ENCODE assay signal across 10 mouse cellular contexts in genomic region chr1:180300997-180301396, GRCm38 (mm10).
"Had no signal": no experiment of that assay in that cellular context is flagged by ENCODE, and none has a peak within 500 bp of the region (broad histone marks: within the 10 kb centered on the region; RNA-seq: fewer than 3 reads in every experiment).

No protein-coding gene starts in this region.

- DNase-seq: kidney, adult 2 months; kidney, postnatal 14 days; lung, embryonic 14.5 days; right cerebral cortex, postnatal 14 days had no signal

- H3K9me3 ChIP-seq: kidney, embryonic 15.5 days; limb, embryonic 15.5 days; liver, embryonic 12.5 days; midbrain, embryonic 10.5 days; neural tube, embryonic 13.5 days had no signal

- H3K4me3 ChIP-seq: kidney, embryonic 15.5 days; limb, embryonic 15.5 days; liver, embryonic 12.5 days; midbrain, embryonic 10.5 days; neural tube, embryonic 13.5 days had no signal

- ATAC-seq: liver, embryonic 12.5 days; midbrain, embryonic 16.5 days had no signal

- H3K36me3 ChIP-seq: kidney, embryonic 15.5 days; limb, embryonic 15.5 days; liver, embryonic 12.5 days; midbrain, embryonic 10.5 days; neural tube, embryonic 13.5 days had no signal

- H3K4me2 ChIP-seq: kidney, embryonic 15.5 days; limb, embryonic 15.5 days; liver, embryonic 12.5 days; lung, embryonic 14.5 days; neural tube, embryonic 13.5 days had no signal

- H3K27me3 ChIP-seq: kidney, embryonic 15.5 days; limb, embryonic 15.5 days; neural tube, embryonic 13.5 days had no signal

- H3K9ac ChIP-seq: kidney, embryonic 15.5 days; limb, embryonic 15.5 days; liver, embryonic 12.5 days; lung, embryonic 14.5 days; neural tube, embryonic 13.5 days had no signal

- H3K27ac ChIP-seq: kidney, embryonic 15.5 days; limb, embryonic 15.5 days; liver, embryonic 12.5 days; midbrain, embryonic 10.5 days; neural tube, embryonic 13.5 days had no signal
